Mouse (Mus musculus): ENCODE data around the gene Abhd17a. TPM values are rescaled to one million over a fixed set of nuclear protein-coding genes. Genes with fewer than 3 reads are reported as not detected.

Abhd17a gene
- polyA plus RNA-seq, 1 experiment: not detected

GRCm38 (mm10) chr10:80545590-80545989, 44.6 kb downstream of the Abhd17a start:
- TF ChIP-seq POLR2A (IDR thresholded peaks at IDR 0.05; ENCODE audit: insufficient read depth, low read depth, low read length) (no peak), CTCF (IDR thresholded peaks at IDR 0.05; ENCODE audit: insufficient read depth, low read depth, low read length) (no peak)
- Histone ChIP-seq H3K27ac (ENCODE audit: insufficient read depth, low read depth, low read length) (no peak overlapping the region), H3K4me3 (ENCODE audit: insufficient read depth, low read depth, low read length) (no peak overlapping the region), H3K4me1 (ENCODE audit: control insufficient read depth, insufficient read depth, low read length) (no peaks in the 10 kb centered on the region)
- WGBS: 93% methylated on average over 8 of the region's 8 CpGs

GRCm38 (mm10) chr10:80543873-80544272, 46.3 kb downstream of the Abhd17a start:
- Histone ChIP-seq H3K4me3 (ENCODE audit: insufficient read depth, low read depth, low read length) (no peak overlapping the region), H3K4me1 (ENCODE audit: control insufficient read depth, insufficient read depth, low read length) (peaks cover 8% of the 10 kb centered on the region), H3K27ac (ENCODE audit: insufficient read depth, low read depth, low read length) (no peak overlapping the region)
- 84% methylated on average over 14 of the region's 14 CpGs for WGBS
- TF ChIP-seq POLR2A (IDR thresholded peaks at IDR 0.05; ENCODE audit: insufficient read depth, low read depth, low read length) (no peak), CTCF (IDR thresholded peaks at IDR 0.05; ENCODE audit: insufficient read depth, low read depth, low read length) (no peak)

- H3K4me3 ChIP-seq (ENCODE audit: insufficient read depth, low read depth, low read length): no peak overlapping the region
Measured at GRCm38 (mm10) chr10:80539493-80539892, 50.6 kb downstream of the Abhd17a start.

GRCm38 (mm10) chr10:80538710-80539394, 51.3 kb downstream of the Abhd17a start, which contains the start of gene Atp8b3:
Gene Atp8b3, minus strand, starts transcription at chr10:80539124.
- WGBS: 7% methylated on average over 30 of the region's 30 CpGs
- no peak for TF ChIP-seq CTCF (IDR thresholded peaks at IDR 0.05; ENCODE audit: insufficient read depth, low read depth, low read length)
- no peak for TF ChIP-seq POLR2A (IDR thresholded peaks at IDR 0.05; ENCODE audit: insufficient read depth, low read depth, low read length)
- no peak within 1 kb of the TSS for H3K27ac ChIP-seq (ENCODE audit: insufficient read depth, low read depth, low read length)
- no peak within 1 kb of the TSS for H3K4me3 ChIP-seq (ENCODE audit: insufficient read depth, low read depth, low read length)
- peaks cover 15% of the 10 kb centered on the region for H3K4me1 ChIP-seq (ENCODE audit: control insufficient read depth, insufficient read depth, low read length)

More at GRCm38 (mm10) chr10:80539493-80539892, 50.6 kb downstream of the Abhd17a start:
- H3K4me1 ChIP-seq (ENCODE audit: control insufficient read depth, insufficient read depth, low read length): peaks cover 15% of the 10 kb centered on the region
- WGBS: 46% methylated on average over 5 of the region's 5 CpGs
- H3K27ac ChIP-seq (ENCODE audit: insufficient read depth, low read depth, low read length): no peak overlapping the region
- no peak for TF ChIP-seq POLR2A (IDR thresholded peaks at IDR 0.05; ENCODE audit: insufficient read depth, low read depth, low read length)

- WGBS: 51% methylated on average over 5 of the region's 5 CpGs
- no peak overlapping the region for H3K27ac ChIP-seq (ENCODE audit: insufficient read depth, low read depth, low read length)
- TF ChIP-seq CTCF (IDR thresholded peaks at IDR 0.05; ENCODE audit: insufficient read depth, low read depth, low read length) (no peak), POLR2A (IDR thresholded peaks at IDR 0.05; ENCODE audit: insufficient read depth, low read depth, low read length) (no peak)
- peaks cover 15% of the 10 kb centered on the region for H3K4me1 ChIP-seq (ENCODE audit: control insufficient read depth, insufficient read depth, low read length)
- H3K4me3 ChIP-seq (ENCODE audit: insufficient read depth, low read depth, low read length): no peak overlapping the region
Measured at GRCm38 (mm10) chr10:80538180-80538579, 52.0 kb downstream of the Abhd17a start.

GRCm38 (mm10) chr10:80535711-80536110, 54.4 kb downstream of the Abhd17a start:
- TF ChIP-seq CTCF (IDR thresholded peaks at IDR 0.05; ENCODE audit: insufficient read depth, low read depth, low read length): no peak
- no peak for TF ChIP-seq POLR2A (IDR thresholded peaks at IDR 0.05; ENCODE audit: insufficient read depth, low read depth, low read length)

GRCm38 (mm10) chr10:80535071-80535470, 55.1 kb downstream of the Abhd17a start:
- Histone ChIP-seq H3K27ac (ENCODE audit: insufficient read depth, low read depth, low read length) (no peak overlapping the region), H3K4me1 (ENCODE audit: control insufficient read depth, insufficient read depth, low read length) (peaks cover 15% of the 10 kb centered on the region), H3K4me3 (ENCODE audit: insufficient read depth, low read depth, low read length) (no peak overlapping the region)
- WGBS: 17% methylated on average over 14 of the region's 14 CpGs
- TF ChIP-seq POLR2A (IDR thresholded peaks at IDR 0.05; ENCODE audit: insufficient read depth, low read depth, low read length): no peak
- TF ChIP-seq CTCF (IDR thresholded peaks at IDR 0.05; ENCODE audit: insufficient read depth, low read depth, low read length): no peak

More at GRCm38 (mm10) chr10:80535711-80536110, 54.4 kb downstream of the Abhd17a start:
- WGBS: 23% methylated on average over 13 of the region's 13 CpGs
- H3K4me1 ChIP-seq (ENCODE audit: control insufficient read depth, insufficient read depth, low read length): peaks cover 15% of the 10 kb centered on the region
- H3K4me3 ChIP-seq (ENCODE audit: insufficient read depth, low read depth, low read length): no peak overlapping the region
- H3K27ac ChIP-seq (ENCODE audit: insufficient read depth, low read depth, low read length): no peak overlapping the region

- H3K27ac ChIP-seq (ENCODE audit: insufficient read depth, low read depth, low read length): no peak overlapping the region
- H3K4me1 ChIP-seq (ENCODE audit: control insufficient read depth, insufficient read depth, low read length): peaks cover 5% of the 10 kb centered on the region
- WGBS: 26% methylated on average over 7 of the region's 7 CpGs
- TF ChIP-seq POLR2A (IDR thresholded peaks at IDR 0.05; ENCODE audit: insufficient read depth, low read depth, low read length) (no peak), CTCF (IDR thresholded peaks at IDR 0.05; ENCODE audit: insufficient read depth, low read depth, low read length) (no peak)
- H3K4me3 ChIP-seq (ENCODE audit: insufficient read depth, low read depth, low read length): no peak overlapping the region
Measured at GRCm38 (mm10) chr10:80533704-80534103, 56.4 kb downstream of the Abhd17a start.

Other genes starting within 250 kb of the Abhd17a start
- gene Adamtsl5, start 241.9 kb downstream of the Abhd17a start, polyA plus RNA-seq (2012; ENCODE audit: insufficient read depth, insufficient read length, low replicate concordance, missing spikeins): not detected in 2 replicates
- not detected in 2 replicates for gene Plk5, start 233.9 kb downstream of the Abhd17a start, polyA plus RNA-seq (2012; ENCODE audit: insufficient read depth, insufficient read length, low replicate concordance, missing spikeins)
- gene Mex3d, start 202.7 kb downstream of the Abhd17a start, polyA plus RNA-seq (2012; ENCODE audit: insufficient read depth, insufficient read length, low replicate concordance, missing spikeins): not detected in 2 replicates
- gene Mbd3, start 190.8 kb downstream of the Abhd17a start, polyA plus RNA-seq (2012; ENCODE audit: insufficient read depth, insufficient read length, low replicate concordance, missing spikeins): not detected in 2 replicates
- gene Uqcr11, start 183.5 kb downstream of the Abhd17a start, polyA plus RNA-seq (2012; ENCODE audit: insufficient read depth, insufficient read length, low replicate concordance, missing spikeins): not detected in 2 replicates
- not detected in 2 replicates for gene Tcf3, start 156.7 kb downstream of the Abhd17a start, polyA plus RNA-seq (2012; ENCODE audit: insufficient read depth, insufficient read length, low replicate concordance, missing spikeins)
- gene Onecut3, start 95.5 kb downstream of the Abhd17a start, polyA plus RNA-seq (2012; ENCODE audit: insufficient read depth, insufficient read length, low replicate concordance, missing spikeins): not detected in 2 replicates
- not detected in 2 replicates for gene Atp8b3, start 51.2 kb downstream of the Abhd17a start, polyA plus RNA-seq (2012; ENCODE audit: insufficient read depth, insufficient read length, low replicate concordance, missing spikeins)
- gene Rexo1, start 28.8 kb downstream of the Abhd17a start, polyA plus RNA-seq (2012; ENCODE audit: insufficient read depth, insufficient read length, low replicate concordance, missing spikeins): not detected in 2 replicates
- gene Klf16, start 13.0 kb downstream of the Abhd17a start, polyA plus RNA-seq (2012; ENCODE audit: insufficient read depth, insufficient read length, low replicate concordance, missing spikeins): not detected in 2 replicates
- not detected in 2 replicates for gene Scamp4, start 12.5 kb upstream of the Abhd17a start, polyA plus RNA-seq (2012; ENCODE audit: insufficient read depth, insufficient read length, low replicate concordance, missing spikeins)
- gene Adat3, start 12.5 kb upstream of the Abhd17a start, polyA plus RNA-seq (2012; ENCODE audit: insufficient read depth, insufficient read length, low replicate concordance, missing spikeins): not detected in 2 replicates
- not detected in 2 replicates for gene Gm49322, start 15.7 kb upstream of the Abhd17a start, polyA plus RNA-seq (2012; ENCODE audit: insufficient read depth, insufficient read length, low replicate concordance, missing spikeins)
- 431 TPM in 1 of 2 replicates, not detected in the other for gene Csnk1g2, start 32.5 kb upstream of the Abhd17a start, polyA plus RNA-seq (2012; ENCODE audit: insufficient read depth, insufficient read length, low replicate concordance, missing spikeins)
- not detected in 2 replicates for gene Btbd2, start 66.7 kb upstream of the Abhd17a start, polyA plus RNA-seq (2012; ENCODE audit: insufficient read depth, insufficient read length, low replicate concordance, missing spikeins)
- not detected in 2 replicates for gene Mknk2, start 87.8 kb upstream of the Abhd17a start, polyA plus RNA-seq (2012; ENCODE audit: insufficient read depth, insufficient read length, low replicate concordance, missing spikeins)
- gene Mob3a, start 111.6 kb upstream of the Abhd17a start, polyA plus RNA-seq (2012; ENCODE audit: insufficient read depth, insufficient read length, low replicate concordance, missing spikeins): not detected in 2 replicates
- not detected in 2 replicates for gene Izumo4, start 111.8 kb upstream of the Abhd17a start, polyA plus RNA-seq (2012; ENCODE audit: insufficient read depth, insufficient read length, low replicate concordance, missing spikeins)
- 105 TPM in 1 of 2 replicates, not detected in the other for gene Ap3d1, start 151.9 kb upstream of the Abhd17a start, polyA plus RNA-seq (2012; ENCODE audit: insufficient read depth, insufficient read length, low replicate concordance, missing spikeins)
- 106 and 235 TPM in 2 replicates for gene Dot1l, start 164.9 kb upstream of the Abhd17a start, polyA plus RNA-seq (2012; ENCODE audit: insufficient read depth, insufficient read length, low replicate concordance, missing spikeins)
- not detected in 2 replicates for gene Sf3a2, start 207.9 kb upstream of the Abhd17a start, polyA plus RNA-seq (2012; ENCODE audit: insufficient read depth, insufficient read length, low replicate concordance, missing spikeins)
- not detected in 2 replicates for gene Plekhj1, start 208.3 kb upstream of the Abhd17a start, polyA plus RNA-seq (2012; ENCODE audit: insufficient read depth, insufficient read length, low replicate concordance, missing spikeins)
- not detected in 2 replicates for gene Amh, start 214.9 kb upstream of the Abhd17a start, polyA plus RNA-seq (2012; ENCODE audit: insufficient read depth, insufficient read length, low replicate concordance, missing spikeins)
- not detected in 2 replicates for gene Jsrp1, start 223.2 kb upstream of the Abhd17a start, polyA plus RNA-seq (2012; ENCODE audit: insufficient read depth, insufficient read length, low replicate concordance, missing spikeins)
- gene Oaz1, start 236.3 kb upstream of the Abhd17a start, polyA plus RNA-seq (2012; ENCODE audit: insufficient read depth, insufficient read length, low replicate concordance, missing spikeins): 801 TPM in 1 of 2 replicates, not detected in the other